Mouse (Mus musculus) embryonic facial prominence, embryonic 15.5 days (tissue): ENCODE results near the gene Slc4a4. TPM values are rescaled to one million over a fixed set of nuclear protein-coding genes. Genes with fewer than 3 reads are reported as not detected.
A peak's percentile ranks its signal among the peaks of the same experiment; 100 is the strongest.

Experiments used
- ATAC-seq: fragments of 200-750 bp; cut with Nextera tagmentation; 2 replicates; pipeline ENCODE4 v1.8.0; 2017; ENCODE audit warnings: low read depth, moderate TSS enrichment; ENCODE audit not compliant: insufficient number of reproducible peaks, low FRiP score, low TSS enrichment
- H3K27ac ChIP-seq: fragments of 300-500 bp; sonication (generic); replicated peaks from 2 replicates; pipeline ENCODE4 v1.5.1; 2015; ENCODE audit warnings: mild to moderate bottlenecking, inconsistent platforms
- H3K27me3 ChIP-seq: fragments of 300-500 bp; sonication (generic); 2 replicates; pipeline ENCODE4 v1.6.1; 2015; ENCODE audit warnings: inconsistent platforms
- H3K36me3 ChIP-seq: fragments of 300-500 bp; sonication (generic); 2 replicates; pipeline ENCODE4 v1.6.1; 2015; ENCODE audit warnings: mild to moderate bottlenecking, inconsistent platforms
- H3K4me1 ChIP-seq: fragments of 300-500 bp; sonication (generic); 2 replicates; pipeline ENCODE4 v1.6.1; 2015; ENCODE audit warnings: inconsistent platforms
- H3K4me2 ChIP-seq: fragments of 300-500 bp; sonication (generic); replicated peaks from 2 replicates; pipeline ENCODE4 v1.6.1; 2015; ENCODE audit warnings: mild to moderate bottlenecking, inconsistent platforms
- H3K4me3 ChIP-seq: fragments of 300-500 bp; sonication (generic); replicated peaks from 2 replicates; pipeline ENCODE4 v1.5.1; 2015; ENCODE audit warnings: mild to moderate bottlenecking, inconsistent platforms
- H3K9ac ChIP-seq: fragments of 300-500 bp; sonication (generic); 2 replicates; pipeline ENCODE4 v1.6.1; 2015; ENCODE audit warnings: inconsistent platforms
- H3K9me3 ChIP-seq: fragments of 300-500 bp; sonication (generic); replicated peaks from 2 replicates; pipeline ENCODE4 v1.6.1; 2016; ENCODE audit warnings: inconsistent platforms
- WGBS: fragments of 180-500 bp; shearing (Covaris S2); methylation state at CpG from one replicate; pipeline ENCODE4 v1.1.7; 2015; 5-methylcytosine and 5-hydroxymethylcytosine counted together
- polyA plus RNA-seq: library from polyadenylated mRNA; unstranded; fragments of >200 nt; fragmentation: Nextera tagmentation; extraction: Ambion mirVana; gene quantifications from 2 replicates; pipeline ENCODE4 v1.2.1, GENCODE M21; 2015

Gene Slc4a4
- 2.4 and 2.8 TPM in 2 replicates for polyA plus RNA-seq

- peak; percentile 85 for ATAC-seq
- no peak within 1 kb of the TSS for H3K27ac ChIP-seq
- 0% methylated on average over 87 of the region's 119 CpGs for WGBS
Observed at GRCm38 (mm10) chr5:88886668-88887555, at the start of gene Slc4a4. Gene Slc4a4, plus strand, starts transcription at chr5:88886818.

DNA sequence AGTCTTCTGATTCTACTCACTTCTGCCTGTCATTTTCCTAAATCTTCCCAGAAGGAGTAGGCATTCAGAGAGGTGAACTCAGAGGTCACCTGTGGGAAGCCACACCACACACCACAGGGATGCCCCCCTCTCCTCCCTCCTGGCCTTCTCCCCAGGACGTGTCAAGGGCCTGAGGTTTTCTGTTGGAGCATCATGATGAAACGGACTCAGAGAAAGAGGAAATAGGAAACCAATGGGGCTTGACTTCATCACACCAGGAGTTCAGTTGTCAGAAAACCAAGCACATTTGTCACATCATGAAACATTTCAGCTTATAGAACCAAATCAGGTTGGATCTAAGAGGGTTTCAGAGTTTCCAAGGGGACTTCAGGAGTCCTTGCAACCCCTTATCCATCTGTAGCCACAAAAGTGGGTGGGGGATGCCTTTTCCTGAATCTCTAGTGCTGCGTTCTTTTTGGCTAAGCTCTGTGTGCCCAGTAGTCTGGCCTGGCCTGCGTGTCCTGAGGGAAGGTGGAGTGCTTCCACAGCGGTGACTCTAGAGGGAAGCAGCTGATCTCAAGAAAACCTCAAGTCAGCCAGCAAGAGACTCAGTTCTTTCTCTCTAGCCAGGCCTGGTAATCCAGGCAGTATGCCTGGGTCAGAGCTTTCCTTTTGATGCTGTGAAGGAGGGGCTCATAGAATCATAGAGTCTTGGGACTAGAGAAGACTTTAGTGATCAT is 46.4 kb upstream of the Slc4a4 start:
- H3K4me2 ChIP-seq: no peak overlapping the region
- 62% methylated on average over 5 of the region's 5 CpGs for WGBS
- no peak overlapping the region for H3K4me3 ChIP-seq
- no peaks in the 10 kb centered on the region for H3K36me3 ChIP-seq
- H3K9ac ChIP-seq: no peak overlapping the region
- H3K4me1 ChIP-seq: no peaks in the 10 kb centered on the region
- no peak for ATAC-seq
- no peaks in the 10 kb centered on the region for H3K27me3 ChIP-seq
- H3K27ac ChIP-seq: no peak overlapping the region
- no peaks in the 10 kb centered on the region for H3K9me3 ChIP-seq

More at GRCm38 (mm10) chr5:88886668-88887555, at the start of gene Slc4a4:
- peak within 1 kb of the TSS; percentile 62 for H3K4me3 ChIP-seq
- H3K36me3 ChIP-seq: no peaks in the 10 kb centered on the region
- peak within 1 kb of the TSS; percentile 71 for H3K9ac ChIP-seq
- H3K4me2 ChIP-seq: peak within 1 kb of the TSS; percentile 95
- H3K27me3 ChIP-seq: peaks cover 2% of the 10 kb centered on the region; the same call in 1 of the 2 replicates
- H3K9me3 ChIP-seq: no peaks in the 10 kb centered on the region
- H3K4me1 ChIP-seq: peaks cover 15% of the 10 kb centered on the region

DNA sequence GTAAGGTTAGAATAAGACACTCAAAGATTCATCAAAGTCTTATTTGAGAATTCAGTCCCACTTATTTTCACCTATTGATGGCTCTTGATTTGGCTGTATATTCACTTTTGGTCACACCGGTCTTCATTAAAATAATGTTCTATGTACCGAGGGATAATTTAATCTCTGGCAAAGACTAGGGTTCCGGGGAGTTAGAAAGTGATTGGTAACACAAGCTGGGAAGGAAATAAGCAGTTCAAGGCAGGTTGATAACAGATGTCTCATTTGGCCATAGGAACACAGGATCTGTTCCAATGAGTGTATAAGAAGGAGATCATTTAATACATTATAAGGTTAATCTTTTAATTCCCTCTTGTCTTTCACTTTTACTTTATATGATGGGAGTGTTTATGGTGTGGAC is 29.3 kb upstream of the Slc4a4 start:
- Histone ChIP-seq H3K4me2 (no peak overlapping the region), H3K36me3 (no peaks in the 10 kb centered on the region), H3K27me3 (no peaks in the 10 kb centered on the region), H3K9me3 (no peaks in the 10 kb centered on the region), H3K27ac (no peak overlapping the region), H3K4me1 (no peaks in the 10 kb centered on the region), H3K9ac (no peak overlapping the region), H3K4me3 (no peak overlapping the region)
- ATAC-seq: no peak
- WGBS: 74% methylated on average over 3 of the region's 3 CpGs

DNA sequence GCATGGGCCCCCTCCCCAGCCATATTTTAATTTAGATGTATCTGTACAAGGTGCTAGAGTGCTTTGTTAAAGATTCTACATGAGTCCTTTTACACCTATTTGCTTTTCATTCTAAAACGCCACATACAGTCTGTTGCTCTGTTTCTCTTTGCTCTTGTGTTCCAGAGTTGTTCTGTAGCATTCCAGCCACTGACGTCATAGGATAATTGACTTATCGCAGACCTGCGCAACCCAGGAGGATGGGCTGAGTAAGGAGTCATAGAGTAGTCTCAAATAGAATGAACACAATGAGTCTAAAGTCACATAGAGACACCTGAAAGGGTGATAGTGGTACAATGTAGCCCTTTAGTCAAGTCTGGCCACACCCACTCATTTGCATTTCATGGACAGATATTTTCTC is 28.8 kb upstream of the Slc4a4 start:
- Histone ChIP-seq H3K27me3 (no peaks in the 10 kb centered on the region), H3K9me3 (no peaks in the 10 kb centered on the region), H3K9ac (no peak overlapping the region), H3K4me2 (no peak overlapping the region), H3K36me3 (no peaks in the 10 kb centered on the region), H3K4me1 (no peaks in the 10 kb centered on the region), H3K27ac (no peak overlapping the region), H3K4me3 (no peak overlapping the region)
- ATAC-seq: no peak
- 87% methylated on average over 4 of the region's 4 CpGs for WGBS

DNA sequence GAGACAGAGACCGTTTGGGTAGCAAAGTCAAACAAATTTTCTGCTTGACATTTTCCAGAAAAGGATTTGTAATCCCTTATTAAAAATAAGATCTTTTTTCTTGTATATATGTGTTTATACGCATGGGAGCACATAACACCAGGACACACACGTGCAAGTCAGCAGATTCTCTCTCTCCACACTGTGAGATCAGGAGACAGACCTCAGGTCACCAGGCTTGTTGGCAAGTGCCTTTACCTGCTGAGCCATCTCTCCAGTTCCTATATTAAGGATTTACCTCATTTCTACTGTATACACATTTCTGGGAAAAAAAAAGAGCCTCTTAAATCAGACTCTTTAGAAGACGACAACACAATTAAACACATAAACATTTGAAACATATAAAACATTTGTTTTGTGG is 28.4 kb upstream of the Slc4a4 start:
- H3K4me1 ChIP-seq: no peaks in the 10 kb centered on the region
- no peak for ATAC-seq
- no peaks in the 10 kb centered on the region for H3K9me3 ChIP-seq
- no peaks in the 10 kb centered on the region for H3K36me3 ChIP-seq
- no peaks in the 10 kb centered on the region for H3K27me3 ChIP-seq
- no peak overlapping the region for H3K4me2 ChIP-seq
- no peak overlapping the region for H3K27ac ChIP-seq
- WGBS: 70% methylated on average over 4 of the region's 4 CpGs
- H3K9ac ChIP-seq: no peak overlapping the region
- H3K4me3 ChIP-seq: no peak overlapping the region

DNA sequence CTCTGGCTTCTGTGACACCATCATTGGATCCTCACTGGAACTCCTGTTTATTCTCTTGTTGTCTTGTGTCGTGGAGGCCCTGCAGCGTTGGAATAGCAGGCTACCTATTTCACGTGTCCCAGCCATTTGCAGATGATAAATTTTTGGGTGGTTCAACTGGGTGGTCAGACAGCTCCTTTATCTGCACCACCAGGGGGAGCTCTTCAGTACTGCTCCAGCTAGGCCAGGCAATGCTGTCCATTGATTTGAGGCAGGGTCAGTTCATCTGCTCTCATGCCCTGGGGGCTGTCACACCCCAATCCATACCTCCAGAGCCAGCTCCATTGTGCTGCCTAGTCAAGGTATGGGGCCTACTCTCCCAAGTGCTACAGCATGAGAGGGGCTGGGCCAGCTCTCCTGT is 24.5 kb upstream of the Slc4a4 start:
- Histone ChIP-seq H3K4me2 (no peak overlapping the region), H3K4me1 (no peaks in the 10 kb centered on the region), H3K27ac (no peak overlapping the region), H3K9ac (no peak overlapping the region), H3K36me3 (no peaks in the 10 kb centered on the region), H3K9me3 (no peaks in the 10 kb centered on the region), H3K4me3 (no peak overlapping the region), H3K27me3 (no peaks in the 10 kb centered on the region)
- 69% methylated on average over 3 of the region's 3 CpGs for WGBS
- ATAC-seq: no peak; the same call in 1 of the 2 replicates

DNA sequence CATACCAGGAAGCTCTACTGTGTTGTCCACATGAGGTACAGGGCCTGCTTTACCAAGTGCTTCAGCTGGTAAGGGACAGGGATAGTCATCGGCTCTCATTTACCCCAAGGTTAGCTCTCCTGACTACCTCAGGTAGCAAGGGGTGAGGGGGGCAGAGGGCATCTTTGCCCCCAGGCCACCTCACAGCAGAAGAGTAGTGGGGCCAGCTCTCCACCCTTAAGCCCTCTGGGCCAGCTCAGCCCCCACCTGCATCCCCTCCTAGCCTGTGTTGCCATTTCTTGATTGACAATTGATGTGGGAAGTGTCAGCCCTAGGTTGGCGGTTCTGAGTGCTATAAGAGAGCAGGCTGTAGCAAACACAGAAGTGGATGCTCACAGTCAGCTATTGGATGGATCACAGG is 23.8 kb upstream of the Slc4a4 start:
- Histone ChIP-seq H3K36me3 (no peaks in the 10 kb centered on the region), H3K9me3 (no peaks in the 10 kb centered on the region), H3K27ac (no peak overlapping the region), H3K9ac (no peak overlapping the region), H3K4me1 (no peaks in the 10 kb centered on the region), H3K27me3 (no peaks in the 10 kb centered on the region), H3K4me3 (no peak overlapping the region), H3K4me2 (no peak overlapping the region)
- WGBS: 86% methylated on average over 2 of the region's 2 CpGs
- ATAC-seq: 0 out of 2 replicates have a peak, but pooled peaks have one; percentile 29

DNA sequence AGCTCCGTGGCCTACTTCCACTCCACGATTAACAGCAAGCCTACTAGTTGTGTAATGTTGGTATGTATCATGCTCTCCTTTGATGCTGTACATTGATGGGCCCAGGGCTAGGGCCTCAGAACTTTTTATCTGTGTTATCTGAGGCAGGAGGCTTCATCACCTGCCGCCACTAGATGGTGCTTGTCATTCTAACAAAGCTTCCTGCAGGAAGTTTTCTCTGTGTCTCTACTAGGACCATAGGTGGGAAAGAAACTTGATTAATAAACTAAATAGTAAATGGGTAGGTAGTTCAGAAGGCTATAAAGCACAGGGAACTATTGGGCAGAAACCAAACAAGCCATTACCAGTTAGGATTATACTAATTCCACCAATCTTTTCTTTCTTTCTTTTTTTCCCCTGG is 2.5 kb upstream of the Slc4a4 start:
- Histone ChIP-seq H3K9ac (no peak overlapping the region), H3K9me3 (no peaks in the 10 kb centered on the region), H3K4me1 (peaks cover 15% of the 10 kb centered on the region), H3K4me3 (no peak overlapping the region), H3K36me3 (no peaks in the 10 kb centered on the region), H3K27me3 (peaks cover 2% of the 10 kb centered on the region; the same call in 1 of the 2 replicates), H3K27ac (no peak overlapping the region), H3K4me2 (no peak overlapping the region)
- WGBS: 19% methylated on average over 3 of the region's 3 CpGs
- no peak for ATAC-seq

DNA sequence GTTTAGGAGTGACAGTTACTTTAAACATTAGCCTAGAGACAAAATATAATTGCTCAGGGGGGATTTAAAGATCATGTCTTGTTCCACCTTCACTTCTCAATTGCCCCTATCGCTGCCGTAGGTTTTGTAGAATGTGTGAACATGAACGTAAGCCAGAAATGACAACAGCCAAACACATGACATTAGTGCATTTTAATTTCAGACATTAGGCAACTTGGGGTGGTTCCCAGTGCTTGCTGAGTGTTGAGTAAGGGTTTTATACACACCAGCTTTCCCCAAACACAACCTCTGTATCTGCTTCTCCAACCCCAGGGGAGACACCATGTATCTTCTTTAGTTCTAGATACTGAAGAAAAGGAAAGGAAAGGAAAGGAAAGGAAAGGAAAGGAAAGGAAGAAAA is 1.1 kb upstream of the Slc4a4 start:
- no peak overlapping the region for H3K9ac ChIP-seq
- H3K4me3 ChIP-seq: no peak overlapping the region
- H3K27me3 ChIP-seq: peaks cover 2% of the 10 kb centered on the region; the same call in 1 of the 2 replicates
- H3K4me1 ChIP-seq: peaks cover 15% of the 10 kb centered on the region
- no peaks in the 10 kb centered on the region for H3K36me3 ChIP-seq
- ATAC-seq: no peak
- H3K27ac ChIP-seq: no peak overlapping the region
- H3K9me3 ChIP-seq: no peaks in the 10 kb centered on the region
- 59% methylated on average over 3 of the region's 3 CpGs for WGBS
- H3K4me2 ChIP-seq: no peak overlapping the region

DNA sequence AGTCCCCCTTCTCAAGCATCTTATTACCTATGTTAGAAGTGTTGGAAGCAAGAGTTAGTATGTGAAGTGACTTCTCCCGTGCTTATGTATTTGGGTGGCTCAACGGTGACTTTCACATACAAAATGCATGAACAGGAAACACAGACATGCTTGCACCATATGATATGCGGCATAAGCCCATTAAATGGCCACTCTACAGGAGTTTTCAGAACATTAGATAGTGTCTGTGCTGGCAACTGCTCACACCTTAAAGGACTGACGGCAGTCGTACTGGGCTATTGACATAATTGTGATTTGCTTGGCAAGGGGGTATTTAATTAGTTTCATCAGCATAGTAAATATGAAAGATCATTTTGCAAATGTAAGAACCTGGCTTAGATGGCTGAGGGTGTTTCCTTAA is 674 bp upstream of the Slc4a4 start:
- Histone ChIP-seq H3K4me2 (peak overlapping the region; percentile 95), H3K9ac (no peak overlapping the region)

GRCm38 (mm10) chr5:88886349-88886667 is 310 bp upstream of the Slc4a4 start:
- Histone ChIP-seq H3K9me3 (no peaks in the 10 kb centered on the region), H3K9ac (peak overlapping the region; percentile 71; the same call in 1 of the 2 replicates), H3K36me3 (no peaks in the 10 kb centered on the region), H3K4me2 (peak overlapping the region; percentile 95), H3K27ac (no peak overlapping the region), H3K27me3 (peaks cover 2% of the 10 kb centered on the region; the same call in 1 of the 2 replicates), H3K4me1 (peaks cover 15% of the 10 kb centered on the region), H3K4me3 (peak overlapping the region; percentile 62)
- 1% methylated on average over 14 of the region's 14 CpGs for WGBS
- ATAC-seq: no peak

More for the DNA sequence above, 674 bp upstream of the Slc4a4 start:
- H3K36me3 ChIP-seq: no peaks in the 10 kb centered on the region
- H3K4me3 ChIP-seq: peak overlapping the region; percentile 62
- 44% methylated on average over 5 of the region's 5 CpGs for WGBS
- no peak for ATAC-seq
- H3K4me1 ChIP-seq: peaks cover 15% of the 10 kb centered on the region
- peaks cover 2% of the 10 kb centered on the region; the same call in 1 of the 2 replicates for H3K27me3 ChIP-seq
- H3K27ac ChIP-seq: no peak overlapping the region
- H3K9me3 ChIP-seq: no peaks in the 10 kb centered on the region
